Mouse (Mus musculus) embryonic facial prominence, embryonic 10.5 days (tissue): ENCODE data around the gene Ccnjl. TPM values are rescaled to one million over a fixed set of nuclear protein-coding genes. Genes with fewer than 3 reads are reported as not detected.

Experiments used
- DNase-seq: peaks from one replicate; pipeline ENCODE4 v3.0.0-alpha.2; 2017; ENCODE audit warnings: low spot score
- H3K27ac ChIP-seq: fragments of 300-500 bp; sonication (generic); replicated peaks from 2 replicates; pipeline ENCODE4 v1.5.1; 2016; ENCODE audit warnings: mild to moderate bottlenecking
- H3K27me3 ChIP-seq: fragments of 300-500 bp; sonication (generic); replicated peaks from 2 replicates; pipeline ENCODE4 v1.6.1; 2016; ENCODE audit warnings: low read depth, mild to moderate bottlenecking; ENCODE audit not compliant: poor library complexity, severe bottlenecking
- H3K36me3 ChIP-seq: fragments of 300-500 bp; sonication (generic); replicated peaks from 2 replicates; pipeline ENCODE4 v1.6.1; 2016; ENCODE audit warnings: mild to moderate bottlenecking, moderate library complexity
- H3K4me1 ChIP-seq: fragments of 300-500 bp; sonication (generic); 2 replicates; pipeline ENCODE4 v1.6.1; 2016
- H3K4me3 ChIP-seq: fragments of 300-500 bp; sonication (generic); 2 replicates; pipeline ENCODE4 v1.5.1; 2016; ENCODE audit warnings: mild to moderate bottlenecking, moderate library complexity
- H3K9me3 ChIP-seq: fragments of 300-500 bp; sonication (generic); 2 replicates; pipeline ENCODE4 v1.6.1; 2016; ENCODE audit warnings: mild to moderate bottlenecking
- WGBS: fragments of 180-500 bp; shearing (Covaris S2); methylation state at CpG from one replicate; pipeline ENCODE4 v1.1.7; 2016; 5-methylcytosine and 5-hydroxymethylcytosine counted together
- polyA plus RNA-seq: library from polyadenylated mRNA; unstranded; fragments of >200 nt; fragmentation: Nextera tagmentation; extraction: Ambion mirVana; gene quantifications from 2 replicates; pipeline ENCODE4 v1.2.1, GENCODE M21; 2016

The Ccnjl gene
- 37.8 and 39.6 TPM in 2 replicates for polyA plus RNA-seq

- H3K4me3 ChIP-seq, result peak within 1 kb of the TSS; percentile 91
Observed at GRCm38 (mm10) chr11:43528683-43529499, at the start of gene Ccnjl. TSS of gene Ccnjl (plus strand) at chr11:43528784.

GRCm38 (mm10) chr11:43479376-43479775 is 49.2 kb upstream of the Ccnjl start:
- 77% methylated on average over 3 of the region's 3 CpGs for WGBS
- DNase-seq, result no peak

More at GRCm38 (mm10) chr11:43528683-43529499, at the start of gene Ccnjl:
- no peaks in the 10 kb centered on the region; the same call in 1 of the 2 replicates for H3K27me3 ChIP-seq
- peak within 1 kb of the TSS; percentile 99 for H3K27ac ChIP-seq
- peaks cover 36% of the 10 kb centered on the region for H3K36me3 ChIP-seq
- H3K9me3 ChIP-seq, result no peaks in the 10 kb centered on the region
- DNase-seq, result peak; percentile 88
- peaks cover 38% of the 10 kb centered on the region for H3K4me1 ChIP-seq
- under 1% methylated on average over 79 of the region's 79 CpGs for WGBS

GRCm38 (mm10) chr11:43480561-43480960 is 48.0 kb upstream of the Ccnjl start:
- Histone ChIP-seq H3K4me3 (no peak overlapping the region), H3K27me3 (no peaks in the 10 kb centered on the region), H3K36me3 (no peaks in the 10 kb centered on the region), H3K4me1 (peaks cover 28% of the 10 kb centered on the region), H3K27ac (no peak overlapping the region), H3K9me3 (no peaks in the 10 kb centered on the region)
- WGBS, result 45% methylated on average over 5 of the region's 5 CpGs
- no peak for DNase-seq

More at GRCm38 (mm10) chr11:43479376-43479775, 49.2 kb upstream of the Ccnjl start:
- no peak overlapping the region for H3K4me3 ChIP-seq
- H3K27ac ChIP-seq, result no peak overlapping the region
- H3K27me3 ChIP-seq, result peaks cover 9% of the 10 kb centered on the region
- no peaks in the 10 kb centered on the region for H3K9me3 ChIP-seq
- H3K4me1 ChIP-seq, result peaks cover 30% of the 10 kb centered on the region
- no peaks in the 10 kb centered on the region for H3K36me3 ChIP-seq

GRCm38 (mm10) chr11:43481672-43482522 is 46.7 kb upstream of the Ccnjl start:
- DNase-seq, result no peak
- Histone ChIP-seq H3K27ac (no peak overlapping the region), H3K9me3 (no peaks in the 10 kb centered on the region), H3K4me3 (no peak overlapping the region), H3K4me1 (peaks cover 28% of the 10 kb centered on the region), H3K27me3 (no peaks in the 10 kb centered on the region), H3K36me3 (no peaks in the 10 kb centered on the region)
- 47% methylated on average over 3 of the region's 3 CpGs for WGBS

GRCm38 (mm10) chr11:43483122-43483792 is 45.3 kb upstream of the Ccnjl start:
- no peaks in the 10 kb centered on the region for H3K9me3 ChIP-seq
- H3K4me1 ChIP-seq, result peaks cover 28% of the 10 kb centered on the region
- no peaks in the 10 kb centered on the region for H3K36me3 ChIP-seq
- peak overlapping the region; percentile 31; the same call in 1 of the 2 replicates for H3K27ac ChIP-seq
- H3K4me3 ChIP-seq, result no peak overlapping the region
- WGBS, result 48% methylated on average over 6 of the region's 6 CpGs
- H3K27me3 ChIP-seq, result no peaks in the 10 kb centered on the region
- no peak for DNase-seq

GRCm38 (mm10) chr11:43484057-43484456 is 44.5 kb upstream of the Ccnjl start:
- DNase-seq, result no peak
- Histone ChIP-seq H3K4me1 (peaks cover 28% of the 10 kb centered on the region), H3K4me3 (no peak overlapping the region), H3K36me3 (no peaks in the 10 kb centered on the region), H3K27ac (no peak overlapping the region), H3K27me3 (no peaks in the 10 kb centered on the region), H3K9me3 (no peaks in the 10 kb centered on the region)
- WGBS, result 87% methylated on average over 4 of the region's 4 CpGs

GRCm38 (mm10) chr11:43484652-43485051 is 43.9 kb upstream of the Ccnjl start:
- Histone ChIP-seq H3K27ac (no peak overlapping the region), H3K4me1 (peaks cover 28% of the 10 kb centered on the region), H3K9me3 (no peaks in the 10 kb centered on the region), H3K27me3 (no peaks in the 10 kb centered on the region), H3K4me3 (no peak overlapping the region), H3K36me3 (no peaks in the 10 kb centered on the region)
- no peak for DNase-seq
- WGBS, result 51% methylated on average over 11 of the region's 11 CpGs

GRCm38 (mm10) chr11:43485855-43486254 is 42.7 kb upstream of the Ccnjl start:
- DNase-seq, result no peak
- no peaks in the 10 kb centered on the region for H3K27me3 ChIP-seq
- no peaks in the 10 kb centered on the region for H3K36me3 ChIP-seq
- H3K27ac ChIP-seq, result no peak overlapping the region
- peaks cover 22% of the 10 kb centered on the region for H3K4me1 ChIP-seq
- 93% methylated on average over 9 of the region's 9 CpGs for WGBS
- no peak overlapping the region for H3K4me3 ChIP-seq
- no peaks in the 10 kb centered on the region for H3K9me3 ChIP-seq

- Histone ChIP-seq H3K27me3 (no peaks in the 10 kb centered on the region), H3K27ac (no peak overlapping the region), H3K4me3 (no peak overlapping the region), H3K4me1 (0 out of 2 replicates have a peak, but pooled peaks cover 6% of the 10 kb centered on the region), H3K9me3 (no peaks in the 10 kb centered on the region), H3K36me3 (no peaks in the 10 kb centered on the region)
- peak; percentile 80 for DNase-seq
- WGBS, result 30% methylated on average over 7 of the region's 7 CpGs
Observed at GRCm38 (mm10) chr11:43492663-43493062, 35.9 kb upstream of the Ccnjl start.

- peak overlapping the region; percentile 66 for H3K27ac ChIP-seq
- 0 out of 2 replicates have a peak, but pooled peaks cover 6% of the 10 kb centered on the region for H3K4me1 ChIP-seq
- no peaks in the 10 kb centered on the region for H3K36me3 ChIP-seq
- H3K27me3 ChIP-seq, result no peaks in the 10 kb centered on the region
- WGBS, result 20% methylated on average over 6 of the region's 6 CpGs
- H3K4me3 ChIP-seq, result no peak overlapping the region
- H3K9me3 ChIP-seq, result peaks cover 5% of the 10 kb centered on the region; the same call in 1 of the 2 replicates
- peak; percentile 83 for DNase-seq
Observed at GRCm38 (mm10) chr11:43493815-43494409, 34.7 kb upstream of the Ccnjl start.

- no peaks in the 10 kb centered on the region for H3K27me3 ChIP-seq
- H3K36me3 ChIP-seq, result no peaks in the 10 kb centered on the region
- H3K9me3 ChIP-seq, result peaks cover 5% of the 10 kb centered on the region; the same call in 1 of the 2 replicates
- H3K27ac ChIP-seq, result no peak overlapping the region
- WGBS, result 61% methylated on average over 8 of the region's 8 CpGs
- DNase-seq, result peak; percentile 38
- no peak overlapping the region for H3K4me3 ChIP-seq
- 0 out of 2 replicates have a peak, but pooled peaks cover 6% of the 10 kb centered on the region for H3K4me1 ChIP-seq
Observed at GRCm38 (mm10) chr11:43495037-43495436, 33.5 kb upstream of the Ccnjl start.
